Mouse (Mus musculus) B cell, adult 67 days (primary cell): ENCODE data around the gene Gpr135. TPM values are rescaled to one million over a fixed set of nuclear protein-coding genes. Genes with fewer than 3 reads are reported as not detected.

Experiments used
- total RNA-seq, 2 experiments: library from RNA; stranded (reverse); gene quantifications; 4 replicates each; pipeline ENCODE4 v1.2.4; 2023

Gpr135 gene
- not detected for total RNA-seq

GRCm38 (mm10) chr12:72070327-72071269 lies at the start of gene Gpr135:
Gpr135 (minus strand) TSS chr12:72071125.

GRCm38 (mm10) chr12:72085329-72086165 lies 14.6 kb upstream of the Gpr135 start, which contains the start of the genes L3hypdh and Jkamp:
L3hypdh (minus strand) TSS chr12:72085439.
Jkamp (plus strand) TSS chr12:72085589.

Other genes with a start within 250 kb of the Gpr135 start
- 1 to 10 TPM; 3.4 to 4.1 TPM for gene Daam1, start 240.0 kb downstream of the Gpr135 start, total RNA-seq
- not detected for gene L3hypdh, start 14.3 kb upstream of the Gpr135 start, total RNA-seq
- gene Jkamp, start 14.5 kb upstream of the Gpr135 start, total RNA-seq = 10 to 100 TPM; 15.5 to 28.9 TPM
- not detected for gene Ccdc175, start 113.9 kb upstream of the Gpr135 start, total RNA-seq